Mouse (Mus musculus) kidney, postnatal 0 days (tissue): ENCODE data around the gene Arhgef3. TPM values are rescaled to one million over a fixed set of nuclear protein-coding genes. Genes with fewer than 3 reads are reported as not detected.

Experiments used
- ATAC-seq: fragments of 200-750 bp; cut with Nextera tagmentation; replicated peaks from 2 replicates; pipeline ENCODE4 v1.8.0; 2017; ENCODE audit warnings: low read depth, moderate number of reproducible peaks, moderate TSS enrichment, moderate library complexity; ENCODE audit not compliant: low FRiP score
- DNase-seq: peaks from one replicate; pipeline ENCODE4 v3.0.0-alpha.2; 2016; ENCODE audit warnings: low spot score
- H3K27ac ChIP-seq: fragments of 300-500 bp; sonication (generic); 2 replicates; pipeline ENCODE4 v1.5.1; 2014; ENCODE audit warnings: mild to moderate bottlenecking
- H3K27me3 ChIP-seq: fragments of 300-500 bp; sonication (generic); 2 replicates; pipeline ENCODE4 v1.6.1; 2014; ENCODE audit warnings: low read length, mixed read lengths; ENCODE audit not compliant: insufficient read depth
- H3K36me3 ChIP-seq: fragments of 300-500 bp; sonication (generic); 2 replicates; pipeline ENCODE4 v1.6.1; 2014; ENCODE audit warnings: low read length, mixed read lengths; ENCODE audit not compliant: insufficient read depth
- H3K4me1 ChIP-seq: fragments of 300-500 bp; sonication (generic); replicated peaks from 2 replicates; pipeline ENCODE4 v1.6.1; 2014; ENCODE audit warnings: antibody characterized with exemption, low read length, mixed read lengths; ENCODE audit not compliant: insufficient read depth
- H3K4me2 ChIP-seq: fragments of 300-500 bp; sonication (generic); 2 replicates; pipeline ENCODE4 v1.6.1; 2014; ENCODE audit warnings: mild to moderate bottlenecking, low read length, moderate library complexity, mixed read lengths
- H3K4me3 ChIP-seq: fragments of 300-500 bp; sonication (generic); replicated peaks from 2 replicates; pipeline ENCODE4 v1.5.1; 2014; ENCODE audit warnings: low read depth, low read length
- H3K9ac ChIP-seq: fragments of 300-500 bp; sonication (generic); 2 replicates; pipeline ENCODE4 v1.6.1; 2014; ENCODE audit warnings: low read depth, low read length
- H3K9me3 ChIP-seq: fragments of 300-500 bp; sonication (generic); replicated peaks from 2 replicates; pipeline ENCODE4 v1.6.1; 2016; ENCODE audit warnings: low read length, inconsistent platforms, mixed read lengths
- CTCF ChIP-seq: IDR thresholded peaks from 2 replicates; pipeline ENCODE4 v1.5.1; 2016; ENCODE audit warnings: antibody characterized with exemption, low read depth, mild to moderate bottlenecking, moderate library complexity
- WGBS: fragments of 180-500 bp; shearing (Covaris S2); extraction: QIAGEN DNeasy Blood & Tissue Kit; methylation state at CpG from one replicate; pipeline ENCODE4 v1.1.7; 2014; 5-methylcytosine and 5-hydroxymethylcytosine counted together
- polyA plus RNA-seq: library from polyadenylated mRNA; unstranded; fragments of >200 nt; fragmentation: Nextera tagmentation; extraction: Ambion mirVana; gene quantifications from 2 replicates; pipeline ENCODE4 v1.2.1, GENCODE M21; 2015

Gene Arhgef3
- polyA plus RNA-seq, 1 experiment from 2014 or later: 20.0 TPM

GRCm38 (mm10) chr14:27336208-27337114 is 221.8 kb downstream of the Arhgef3 start:
- peak overlapping the region; percentile 58 for H3K9ac ChIP-seq
- peak overlapping the region; percentile 87 for H3K4me2 ChIP-seq
- DNase-seq: peak; percentile 32
- H3K27me3 ChIP-seq: no peaks in the 10 kb centered on the region
- H3K9me3 ChIP-seq: no peaks in the 10 kb centered on the region
- peak; percentile 8; the same call in 1 of the 2 replicates for TF ChIP-seq CTCF
- H3K4me1 ChIP-seq: peaks cover 3% of the 10 kb centered on the region
- WGBS: 2% methylated on average over 31 of the region's 34 CpGs
- peak; percentile 67 for ATAC-seq
- no peaks in the 10 kb centered on the region for H3K36me3 ChIP-seq
- H3K4me3 ChIP-seq: peak overlapping the region; percentile 56
- H3K27ac ChIP-seq: no peak overlapping the region

DNA sequence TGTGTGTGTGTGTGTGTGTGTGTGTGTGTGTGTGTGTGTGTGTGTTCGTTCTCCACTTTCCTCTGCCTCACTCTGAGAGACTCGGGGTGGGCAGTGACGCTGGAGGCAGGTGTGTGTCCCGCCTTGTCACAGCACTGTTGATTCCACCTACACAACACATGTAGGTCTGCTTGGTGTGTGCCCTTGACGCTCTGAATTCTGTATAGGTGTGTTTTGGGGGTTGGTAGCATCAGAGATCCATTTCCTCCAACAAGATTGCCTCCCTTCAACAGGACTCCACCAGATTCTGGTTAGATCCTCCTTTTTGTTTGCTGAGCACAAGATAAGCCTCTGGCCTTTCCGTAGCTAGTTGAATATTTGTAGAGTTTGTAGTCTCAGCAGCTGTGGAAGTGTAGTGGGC is 222.5 kb downstream of the Arhgef3 start:
- Histone ChIP-seq H3K27me3 (no peaks in the 10 kb centered on the region), H3K36me3 (no peaks in the 10 kb centered on the region), H3K4me2 (peak overlapping the region; percentile 87), H3K9me3 (no peaks in the 10 kb centered on the region), H3K4me3 (peak overlapping the region; percentile 56), H3K4me1 (peaks cover 3% of the 10 kb centered on the region), H3K27ac (no peak overlapping the region), H3K9ac (peak overlapping the region; percentile 58)
- no peak for DNase-seq
- WGBS: 69% methylated on average over 6 of the region's 6 CpGs
- no peak for ATAC-seq
- no peak for TF ChIP-seq CTCF

- Histone ChIP-seq H3K9me3 (no peaks in the 10 kb centered on the region), H3K27me3 (no peaks in the 10 kb centered on the region), H3K4me3 (no peak overlapping the region), H3K4me1 (peaks cover 3% of the 10 kb centered on the region), H3K4me2 (peak overlapping the region; percentile 87; the same call in 1 of the 2 replicates), H3K9ac (no peak overlapping the region), H3K27ac (no peak overlapping the region), H3K36me3 (no peaks in the 10 kb centered on the region)
- peak; percentile 69 for TF ChIP-seq CTCF
- peak; percentile 90 for DNase-seq
- WGBS: 36% methylated on average over 12 of the region's 12 CpGs
- ATAC-seq: no peak
Measured at GRCm38 (mm10) chr14:27338034-27338708, 223.5 kb downstream of the Arhgef3 start.

GRCm38 (mm10) chr14:27340682-27341415 is 226.2 kb downstream of the Arhgef3 start:
- 0 out of 2 replicates have a peak, but pooled peaks have one; percentile 8 for ATAC-seq
- Histone ChIP-seq H3K4me3 (no peak overlapping the region), H3K9me3 (no peaks in the 10 kb centered on the region), H3K9ac (no peak overlapping the region), H3K27me3 (no peaks in the 10 kb centered on the region), H3K36me3 (no peaks in the 10 kb centered on the region), H3K27ac (peak overlapping the region; percentile 32; the same call in 1 of the 2 replicates), H3K4me2 (no peak overlapping the region), H3K4me1 (peaks cover 3% of the 10 kb centered on the region)
- DNase-seq: no peak
- 46% methylated on average over 5 of the region's 5 CpGs for WGBS
- TF ChIP-seq CTCF: no peak

- Histone ChIP-seq H3K27ac (peak overlapping the region; percentile 32; the same call in 1 of the 2 replicates), H3K9ac (no peak overlapping the region), H3K4me2 (no peak overlapping the region), H3K4me1 (peaks cover 3% of the 10 kb centered on the region), H3K27me3 (no peaks in the 10 kb centered on the region), H3K4me3 (no peak overlapping the region), H3K9me3 (no peaks in the 10 kb centered on the region), H3K36me3 (no peaks in the 10 kb centered on the region)
- no peak for TF ChIP-seq CTCF
- no peak for ATAC-seq
- 58% methylated on average over 5 of the region's 5 CpGs for WGBS
- DNase-seq: no peak
Measured at GRCm38 (mm10) chr14:27341486-27341885, 226.8 kb downstream of the Arhgef3 start.

DNA sequence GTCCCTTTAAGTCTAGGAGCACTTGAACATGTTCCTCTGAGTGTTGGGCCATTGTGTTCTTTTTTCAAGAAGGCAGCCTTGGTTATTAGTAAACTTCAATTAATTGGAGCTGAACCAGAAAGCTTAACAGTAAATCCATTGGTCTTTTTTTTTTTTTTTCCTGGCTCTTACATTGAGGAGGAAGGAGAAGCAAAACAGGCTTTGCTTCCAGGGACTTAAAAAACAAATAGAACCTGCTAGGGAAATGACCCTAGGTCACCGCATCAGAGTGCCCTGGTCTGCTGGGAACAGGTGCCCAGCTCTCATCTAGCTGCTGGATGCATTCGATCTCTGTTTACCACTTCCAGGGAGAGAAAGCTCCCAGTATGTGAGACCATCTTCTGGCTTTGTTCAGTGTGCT is 227.8 kb downstream of the Arhgef3 start:
- H3K27ac ChIP-seq: no peak overlapping the region
- TF ChIP-seq CTCF: no peak
- no peak for DNase-seq
- WGBS: 66% methylated on average over 2 of the region's 2 CpGs
- H3K36me3 ChIP-seq: no peaks in the 10 kb centered on the region
- H3K4me3 ChIP-seq: no peak overlapping the region
- no peak for ATAC-seq
- no peaks in the 10 kb centered on the region for H3K27me3 ChIP-seq
- no peak overlapping the region for H3K9ac ChIP-seq
- H3K4me2 ChIP-seq: no peak overlapping the region
- H3K9me3 ChIP-seq: no peaks in the 10 kb centered on the region
- H3K4me1 ChIP-seq: peaks cover 3% of the 10 kb centered on the region
